Mouse (Mus musculus): ENCODE results near the gene Defb26. TPM values are rescaled to one million over a fixed set of nuclear protein-coding genes. Genes with fewer than 3 reads are reported as not detected.

Defb26 gene
- polyA plus RNA-seq, 1 experiment from 2014 or later, result not detected

Other genes with a start within 250 kb of the Defb26 start
- gene Tbc1d20, start 217.9 kb downstream of the Defb26 start, polyA plus RNA-seq (2014; fragmentation: Nextera tagmentation; extraction: Ambion mirVana), result 30.6 and 31.7 TPM in 2 replicates
- gene Rbck1, start 179.0 kb downstream of the Defb26 start, polyA plus RNA-seq (2014; fragmentation: Nextera tagmentation; extraction: Ambion mirVana), result 94.2 TPM in 2 replicates
- 1.3 and 2.1 TPM in 2 replicates for gene Trib3, start 167.7 kb downstream of the Defb26 start, polyA plus RNA-seq (2014; fragmentation: Nextera tagmentation; extraction: Ambion mirVana)
- 6.3 and 7.6 TPM in 2 replicates for gene Nrsn2, start 135.1 kb downstream of the Defb26 start, polyA plus RNA-seq (2014; fragmentation: Nextera tagmentation; extraction: Ambion mirVana)
- gene Sox12, start 113.6 kb downstream of the Defb26 start, polyA plus RNA-seq (2014; fragmentation: Nextera tagmentation; extraction: Ambion mirVana), result 20.4 and 22.9 TPM in 2 replicates
- gene Zcchc3, start 96.7 kb downstream of the Defb26 start, polyA plus RNA-seq (2014; fragmentation: Nextera tagmentation; extraction: Ambion mirVana), result 59.4 and 63.9 TPM in 2 replicates
- gene 6820408C15Rik, start 96.1 kb downstream of the Defb26 start, polyA plus RNA-seq (2014; fragmentation: Nextera tagmentation; extraction: Ambion mirVana), result 0.41 and 0.79 TPM in 2 replicates
- not detected in 2 replicates for gene Defb23, start 47.1 kb downstream of the Defb26 start, polyA plus RNA-seq (2014; fragmentation: Nextera tagmentation; extraction: Ambion mirVana)
- gene Defb20, start 34.6 kb downstream of the Defb26 start, polyA plus RNA-seq (2014; fragmentation: Nextera tagmentation; extraction: Ambion mirVana), result not detected in 2 replicates
- not detected in 2 replicates for gene Defb22, start 21.6 kb downstream of the Defb26 start, polyA plus RNA-seq (2014; fragmentation: Nextera tagmentation; extraction: Ambion mirVana)
- not detected in 2 replicates for gene Defb28, start 6.6 kb upstream of the Defb26 start, polyA plus RNA-seq (2014; fragmentation: Nextera tagmentation; extraction: Ambion mirVana)
- not detected in 2 replicates for gene Defb29, start 28.4 kb upstream of the Defb26 start, polyA plus RNA-seq (2014; fragmentation: Nextera tagmentation; extraction: Ambion mirVana)
- gene Gm17416, start 57.6 kb upstream of the Defb26 start, polyA plus RNA-seq (2014; fragmentation: Nextera tagmentation; extraction: Ambion mirVana), result not detected in 2 replicates
- not detected in 2 replicates for gene Defb21, start 61.1 kb upstream of the Defb26 start, polyA plus RNA-seq (2014; fragmentation: Nextera tagmentation; extraction: Ambion mirVana)
- not detected in 2 replicates for gene Defb19, start 68.6 kb upstream of the Defb26 start, polyA plus RNA-seq (2014; fragmentation: Nextera tagmentation; extraction: Ambion mirVana)
- not detected in 2 replicates for gene Defb45, start 87.7 kb upstream of the Defb26 start, polyA plus RNA-seq (2014; fragmentation: Nextera tagmentation; extraction: Ambion mirVana)
- gene Defb36, start 92.6 kb upstream of the Defb26 start, polyA plus RNA-seq (2014; fragmentation: Nextera tagmentation; extraction: Ambion mirVana), result not detected in 2 replicates
- not detected in 2 replicates for gene Defb25, start 111.4 kb upstream of the Defb26 start, polyA plus RNA-seq (2014; fragmentation: Nextera tagmentation; extraction: Ambion mirVana)
- 0.21 and 0.32 TPM in 2 replicates for gene Rem1, start 115.3 kb upstream of the Defb26 start, polyA plus RNA-seq (2014; fragmentation: Nextera tagmentation; extraction: Ambion mirVana)
- gene H13, start 157.8 kb upstream of the Defb26 start, polyA plus RNA-seq (2014; fragmentation: Nextera tagmentation; extraction: Ambion mirVana), result 110 and 112 TPM in 2 replicates
- 37.9 and 39.5 TPM in 2 replicates for gene Mcts2, start 175.3 kb upstream of the Defb26 start, polyA plus RNA-seq (2014; fragmentation: Nextera tagmentation; extraction: Ambion mirVana)
- gene Id1, start 224.6 kb upstream of the Defb26 start, polyA plus RNA-seq (2014; fragmentation: Nextera tagmentation; extraction: Ambion mirVana), result 51.1 and 53.1 TPM in 2 replicates
- gene Cox4i2, start 242.5 kb upstream of the Defb26 start, polyA plus RNA-seq (2014; fragmentation: Nextera tagmentation; extraction: Ambion mirVana), result 4.6 and 5.5 TPM in 2 replicates

Measured in forebrain, embryonic 11.5 days (tissue).